Mouse (Mus musculus): ENCODE data around the gene Ankrd42. TPM values are rescaled to one million over a fixed set of nuclear protein-coding genes. Genes with fewer than 3 reads are reported as not detected.

The Ankrd42 gene
- polyA plus RNA-seq (2015; fragmentation: Nextera tagmentation; extraction: Ambion mirVana): 0.33 and 0.43 TPM in 2 replicates

DNA sequence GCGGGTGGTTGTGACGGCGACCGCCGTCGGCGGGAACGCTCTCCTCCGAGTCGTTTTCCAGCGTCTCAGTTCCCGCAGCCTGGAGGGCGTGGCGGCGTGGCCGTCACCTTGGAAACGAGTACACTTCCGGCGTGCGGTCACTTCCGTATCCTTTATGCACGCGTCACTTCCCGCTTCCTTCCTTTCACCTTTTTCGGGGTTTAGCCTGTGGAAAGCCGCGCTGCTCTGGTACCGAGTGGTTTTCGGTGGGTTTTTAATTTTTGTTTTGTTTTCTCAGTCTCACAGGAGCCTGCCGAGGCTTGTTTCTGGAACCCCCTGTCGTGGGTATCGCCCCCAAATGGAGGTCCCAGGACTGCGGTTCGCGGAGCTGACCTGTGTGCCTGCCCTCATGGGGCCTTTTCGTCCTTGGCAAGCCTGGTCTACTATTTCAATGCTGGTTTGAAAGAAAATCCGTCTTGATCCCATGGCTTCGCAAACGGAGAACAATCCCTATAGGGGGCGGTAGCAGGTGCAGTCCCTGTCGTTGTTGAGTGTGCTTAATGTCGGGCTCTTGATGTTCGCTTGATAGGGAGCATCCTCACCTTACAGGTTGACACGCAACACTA lies at the start of gene Ankrd42:
Gene Ankrd42 (minus strand): TSS at position 122 of the 605 bp plus-strand sequence.
- Histone ChIP-seq H3K4me3 (ENCODE audit: low read depth, low read length) (peak within 1 kb of the TSS; percentile 75), H3K4me1 (ENCODE audit: control insufficient read depth, low read depth, low read length) (peaks cover 10% of the 10 kb centered on the region), H3K4me2 (ENCODE audit: low read depth, low read length) (peak within 1 kb of the TSS; percentile 99), H3K9me3 (replicated peaks; ENCODE audit: control insufficient read depth, low read length) (no peaks in the 10 kb centered on the region), H3K9ac (ENCODE audit: low read depth, low read length) (peak within 1 kb of the TSS; percentile 74), H3K27me3 (ENCODE audit: control insufficient read depth, insufficient read depth, low read depth, low read length) (peaks cover 9% of the 10 kb centered on the region), H3K27ac (ENCODE audit: low read length) (peak within 1 kb of the TSS; percentile 41; the same call in 1 of the 2 replicates), H3K36me3 (ENCODE audit: control insufficient read depth, insufficient read depth) (peaks cover under 1% of the 10 kb centered on the region; the same call in 1 of the 2 replicates)
- peak; percentile 98 for ATAC-seq (ENCODE audit: low read depth)
- under 1% methylated on average over 44 of the region's 44 CpGs for WGBS (ENCODE audit: insufficient replicate concordance)

DNA sequence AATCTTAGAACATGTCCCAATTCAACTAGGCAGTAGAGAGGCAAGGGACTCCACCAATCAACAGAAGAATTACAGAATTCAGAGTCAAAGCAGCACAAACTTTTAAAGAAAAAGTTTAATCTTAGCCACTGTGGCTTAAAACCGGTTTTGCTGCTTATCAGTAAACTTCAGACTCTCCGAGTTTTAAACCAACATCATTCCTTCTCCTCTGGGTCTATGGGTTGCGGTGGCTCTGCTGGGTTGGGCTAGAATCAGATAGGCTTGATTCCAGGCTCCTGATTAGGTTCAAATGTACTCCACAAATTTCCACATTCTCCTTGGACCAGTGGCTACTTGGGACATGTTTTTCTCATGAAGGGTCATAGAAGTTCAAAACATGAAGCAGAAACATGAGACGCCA lies 40.4 kb upstream of the Ankrd42 start:
- H3K4me1 ChIP-seq (ENCODE audit: control insufficient read depth, low read depth, low read length): no peaks in the 10 kb centered on the region
- H3K4me2 ChIP-seq (ENCODE audit: low read depth, low read length): no peak overlapping the region
- H3K27me3 ChIP-seq (ENCODE audit: control insufficient read depth, insufficient read depth, low read depth, low read length): no peaks in the 10 kb centered on the region
- H3K9ac ChIP-seq (ENCODE audit: low read depth, low read length): no peak overlapping the region
- ATAC-seq (ENCODE audit: low read depth): no peak
- H3K9me3 ChIP-seq (replicated peaks; ENCODE audit: control insufficient read depth, low read length): no peaks in the 10 kb centered on the region
- 29% methylated on average over 4 of the region's 4 CpGs for WGBS (ENCODE audit: insufficient replicate concordance)
- H3K27ac ChIP-seq (ENCODE audit: low read length): no peak overlapping the region
- no peaks in the 10 kb centered on the region for H3K36me3 ChIP-seq (ENCODE audit: control insufficient read depth, insufficient read depth)
- H3K4me3 ChIP-seq (ENCODE audit: low read depth, low read length): no peak overlapping the region

DNA sequence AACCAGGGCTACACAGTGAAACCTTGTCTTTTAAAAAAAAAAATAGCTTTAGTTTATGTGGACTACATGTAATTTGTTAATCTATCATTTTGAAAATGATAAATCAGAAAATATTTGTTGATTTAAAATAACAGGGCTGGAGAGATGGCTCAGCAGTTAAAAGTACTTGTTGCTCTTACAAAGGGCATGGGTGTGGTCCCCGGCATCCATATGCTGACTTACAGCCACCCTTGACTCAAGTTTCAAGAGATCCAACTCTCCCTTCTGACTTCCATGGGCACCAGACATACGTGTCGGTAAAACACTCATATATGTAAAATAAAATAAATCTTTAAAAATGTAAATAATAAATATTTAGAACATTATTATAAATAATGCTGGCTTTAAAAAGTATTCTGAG lies 38.2 kb upstream of the Ankrd42 start:
- Histone ChIP-seq H3K27ac (ENCODE audit: low read length) (no peak overlapping the region), H3K9me3 (replicated peaks; ENCODE audit: control insufficient read depth, low read length) (no peaks in the 10 kb centered on the region), H3K36me3 (ENCODE audit: control insufficient read depth, insufficient read depth) (no peaks in the 10 kb centered on the region), H3K4me3 (ENCODE audit: low read depth, low read length) (no peak overlapping the region), H3K4me1 (ENCODE audit: control insufficient read depth, low read depth, low read length) (peaks cover 6% of the 10 kb centered on the region), H3K4me2 (ENCODE audit: low read depth, low read length) (no peak overlapping the region), H3K9ac (ENCODE audit: low read depth, low read length) (no peak overlapping the region), H3K27me3 (ENCODE audit: control insufficient read depth, insufficient read depth, low read depth, low read length) (no peaks in the 10 kb centered on the region)
- 76% methylated on average over 3 of the region's 3 CpGs for WGBS (ENCODE audit: insufficient replicate concordance)
- no peak for ATAC-seq (ENCODE audit: low read depth)

DNA sequence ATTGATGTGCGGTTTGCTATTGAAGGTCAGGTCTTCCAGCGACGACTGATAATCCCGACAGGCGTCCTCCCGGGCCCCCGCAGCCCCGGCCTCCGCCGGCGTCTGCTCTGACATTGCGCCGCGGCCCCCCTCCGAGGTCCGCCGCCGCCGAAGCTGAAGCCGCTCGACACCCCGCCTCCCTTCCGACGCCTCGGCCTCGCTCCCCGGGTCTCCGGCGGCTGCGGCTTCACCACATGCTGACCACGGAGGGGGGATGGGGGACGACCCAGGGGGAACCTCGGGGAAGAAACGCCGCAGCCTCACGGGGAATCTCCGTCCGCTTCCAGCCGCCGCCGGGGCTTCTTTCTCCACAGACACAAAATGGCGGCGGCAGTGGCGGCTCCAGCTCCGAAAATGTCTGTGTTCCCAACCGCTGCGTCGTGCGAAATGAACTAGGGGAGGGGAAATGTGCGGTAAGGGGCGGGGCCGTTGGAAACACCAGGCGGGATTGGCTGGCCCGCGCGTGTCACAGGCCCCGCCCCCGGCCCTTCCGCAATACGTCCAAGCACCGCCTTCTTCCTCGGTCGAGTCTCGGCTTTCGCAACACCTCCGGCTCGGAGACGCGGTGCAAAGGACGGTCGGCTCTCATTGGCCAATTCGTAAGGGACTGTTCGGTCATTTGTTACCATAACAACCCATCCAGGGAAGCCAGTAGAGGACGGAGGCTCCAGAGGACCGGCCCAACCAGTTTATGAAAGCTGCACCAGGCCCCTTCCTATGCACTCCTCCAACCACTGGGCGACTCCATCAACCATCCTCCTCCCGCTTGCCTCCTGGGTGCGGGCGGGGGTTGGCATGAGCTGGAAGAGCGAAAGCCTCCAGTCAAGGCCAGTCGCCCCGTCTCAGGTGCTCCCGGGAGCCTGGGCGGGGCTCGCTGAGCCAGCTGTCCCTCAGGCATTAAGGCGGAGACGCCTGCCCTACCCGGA lies 32.8 kb upstream of the Ankrd42 start, which contains the start of gene Pcf11:
Gene Pcf11 (minus strand): TSS at position 428 of the 965 bp plus-strand sequence.
- no peaks in the 10 kb centered on the region for H3K9me3 ChIP-seq (replicated peaks; ENCODE audit: control insufficient read depth, low read length)
- under 1% methylated on average over 86 of the region's 88 CpGs for WGBS (ENCODE audit: insufficient replicate concordance)
- H3K4me2 ChIP-seq (ENCODE audit: low read depth, low read length): peak within 1 kb of the TSS; percentile 87
- peak within 1 kb of the TSS; percentile 93 for H3K9ac ChIP-seq (ENCODE audit: low read depth, low read length)
- H3K27ac ChIP-seq (ENCODE audit: low read length): peak within 1 kb of the TSS; percentile 97
- H3K27me3 ChIP-seq (ENCODE audit: control insufficient read depth, insufficient read depth, low read depth, low read length): no peaks in the 10 kb centered on the region
- H3K4me3 ChIP-seq (ENCODE audit: low read depth, low read length): peak within 1 kb of the TSS; percentile 68
- H3K4me1 ChIP-seq (ENCODE audit: control insufficient read depth, low read depth, low read length): peaks cover 18% of the 10 kb centered on the region
- peak; percentile 91 for ATAC-seq (ENCODE audit: low read depth)
- no peaks in the 10 kb centered on the region; the same call in 1 of the 2 replicates for H3K36me3 ChIP-seq (ENCODE audit: control insufficient read depth, insufficient read depth)

DNA sequence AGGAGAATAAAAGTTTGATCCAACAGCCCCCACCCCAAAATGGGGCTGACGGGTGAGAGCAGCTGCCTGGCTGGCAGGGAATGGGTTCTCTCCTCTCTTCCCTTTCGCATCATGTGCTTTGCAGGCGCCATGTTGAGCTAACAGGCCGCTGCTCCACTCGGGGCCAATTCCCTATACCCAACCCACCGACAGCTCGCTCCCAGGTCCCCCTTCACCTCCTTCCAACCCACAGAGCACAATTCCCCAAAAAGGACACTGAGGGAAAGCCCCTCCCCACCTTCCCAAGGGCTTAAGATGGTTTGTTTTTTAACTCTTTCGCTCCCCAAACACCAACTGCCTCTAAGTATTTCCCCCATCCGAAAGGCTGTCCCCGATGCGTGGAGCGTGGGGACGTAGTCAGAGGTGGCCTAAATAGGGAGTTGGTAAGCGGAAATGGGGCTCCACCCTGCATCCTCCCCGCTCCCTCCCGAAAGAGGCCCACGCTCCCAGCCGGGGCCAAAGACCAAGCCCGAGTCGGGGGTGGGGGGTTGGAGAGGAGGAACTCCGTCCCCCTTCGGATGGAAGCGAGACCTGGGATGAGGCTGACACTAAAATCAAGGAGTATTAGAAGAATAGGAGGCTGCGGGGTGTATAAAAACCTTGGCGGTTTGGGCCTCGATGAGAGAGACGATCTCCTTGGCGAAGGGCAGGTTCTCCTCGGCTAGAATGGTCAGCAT lies 32.0 kb upstream of the Ankrd42 start:
- WGBS (ENCODE audit: insufficient replicate concordance): under 1% methylated on average over 29 of the region's 29 CpGs
- peak; percentile 51 for ATAC-seq (ENCODE audit: low read depth)
- peaks cover 18% of the 10 kb centered on the region for H3K4me1 ChIP-seq (ENCODE audit: control insufficient read depth, low read depth, low read length)

DNA sequence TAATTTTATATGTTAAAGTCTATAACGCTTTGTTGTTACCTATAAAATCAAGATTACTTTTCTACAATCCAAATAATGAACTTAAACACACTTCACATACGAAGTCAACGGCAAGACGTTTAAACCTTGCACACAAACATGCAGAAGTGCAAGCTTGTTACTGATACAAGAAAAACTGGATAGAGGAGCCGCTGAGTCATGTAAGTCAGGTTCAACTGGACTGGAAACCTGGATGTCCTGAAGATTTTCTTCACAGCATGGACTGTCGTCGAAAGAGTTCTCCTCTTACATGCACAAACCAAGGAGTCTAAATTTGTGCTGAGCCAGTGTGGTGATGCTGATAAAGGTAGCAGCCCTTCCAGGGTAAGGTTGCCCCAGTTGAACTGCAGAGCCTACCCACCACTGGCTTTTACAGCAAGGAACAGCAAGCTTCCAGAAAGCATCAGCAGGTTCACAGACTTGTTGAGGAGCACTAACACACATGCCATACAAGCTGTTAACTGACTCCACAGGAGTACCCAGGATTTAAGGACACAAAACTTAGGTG lies 29.4 kb upstream of the Ankrd42 start:
- 60% methylated on average over 7 of the region's 7 CpGs for WGBS (ENCODE audit: insufficient replicate concordance)

More for the DNA sequence above, 32.0 kb upstream of the Ankrd42 start:
- Histone ChIP-seq H3K9ac (ENCODE audit: low read depth, low read length) (peak overlapping the region; percentile 93), H3K4me3 (ENCODE audit: low read depth, low read length) (peak overlapping the region; percentile 68), H3K9me3 (replicated peaks; ENCODE audit: control insufficient read depth, low read length) (no peaks in the 10 kb centered on the region), H3K27ac (ENCODE audit: low read length) (peak overlapping the region; percentile 97), H3K4me2 (ENCODE audit: low read depth, low read length) (peak overlapping the region; percentile 73), H3K27me3 (ENCODE audit: control insufficient read depth, insufficient read depth, low read depth, low read length) (no peaks in the 10 kb centered on the region), H3K36me3 (ENCODE audit: control insufficient read depth, insufficient read depth) (no peaks in the 10 kb centered on the region; the same call in 1 of the 2 replicates)

DNA sequence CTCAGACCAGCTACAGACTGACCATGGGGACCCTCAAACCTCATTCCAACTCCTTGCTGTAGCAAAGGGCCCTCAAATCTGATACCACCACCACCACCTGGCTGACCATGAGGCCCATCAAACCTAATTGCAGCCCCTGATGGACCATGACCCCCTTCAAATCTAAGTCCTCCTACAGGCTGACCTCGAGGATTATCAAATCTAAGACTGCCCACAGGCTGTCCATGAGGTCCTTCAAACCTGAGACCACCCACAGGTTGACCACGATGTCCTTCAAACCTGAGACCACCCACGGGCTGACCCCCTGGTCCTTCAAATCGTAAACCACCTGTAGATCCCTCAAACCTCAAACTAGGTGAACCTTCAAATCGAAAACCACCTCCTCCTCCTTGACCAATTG lies 21.1 kb upstream of the Ankrd42 start:
- ATAC-seq (ENCODE audit: low read depth): no peak

More for the DNA sequence above, 29.4 kb upstream of the Ankrd42 start:
- Histone ChIP-seq H3K9ac (ENCODE audit: low read depth, low read length) (no peak overlapping the region), H3K27ac (ENCODE audit: low read length) (no peak overlapping the region), H3K9me3 (replicated peaks; ENCODE audit: control insufficient read depth, low read length) (no peaks in the 10 kb centered on the region), H3K27me3 (ENCODE audit: control insufficient read depth, insufficient read depth, low read depth, low read length) (no peaks in the 10 kb centered on the region), H3K4me1 (ENCODE audit: control insufficient read depth, low read depth, low read length) (peaks cover 18% of the 10 kb centered on the region), H3K4me2 (ENCODE audit: low read depth, low read length) (peak overlapping the region; percentile 73; the same call in 1 of the 2 replicates), H3K36me3 (ENCODE audit: control insufficient read depth, insufficient read depth) (peaks cover 13% of the 10 kb centered on the region), H3K4me3 (ENCODE audit: low read depth, low read length) (0 out of 2 replicates have a peak overlapping the region, but pooled peaks have one; percentile 10)
- ATAC-seq (ENCODE audit: low read depth): no peak

GRCm38 (mm10) chr7:92656386-92656785 lies 19.4 kb upstream of the Ankrd42 start:
- H3K27me3 ChIP-seq (ENCODE audit: control insufficient read depth, insufficient read depth, low read depth, low read length): no peaks in the 10 kb centered on the region
- peaks cover 65% of the 10 kb centered on the region for H3K36me3 ChIP-seq (ENCODE audit: control insufficient read depth, insufficient read depth)
- no peak for ATAC-seq (ENCODE audit: low read depth)
- no peaks in the 10 kb centered on the region for H3K9me3 ChIP-seq (replicated peaks; ENCODE audit: control insufficient read depth, low read length)
- 78% methylated on average over 2 of the region's 2 CpGs for WGBS (ENCODE audit: insufficient replicate concordance)
- no peak overlapping the region for H3K9ac ChIP-seq (ENCODE audit: low read depth, low read length)
- H3K4me2 ChIP-seq (ENCODE audit: low read depth, low read length): no peak overlapping the region
- H3K27ac ChIP-seq (ENCODE audit: low read length): no peak overlapping the region
- H3K4me1 ChIP-seq (ENCODE audit: control insufficient read depth, low read depth, low read length): no peaks in the 10 kb centered on the region
- no peak overlapping the region for H3K4me3 ChIP-seq (ENCODE audit: low read depth, low read length)

More for the DNA sequence above, 21.1 kb upstream of the Ankrd42 start:
- Histone ChIP-seq H3K36me3 (ENCODE audit: control insufficient read depth, insufficient read depth) (peaks cover 68% of the 10 kb centered on the region), H3K27me3 (ENCODE audit: control insufficient read depth, insufficient read depth, low read depth, low read length) (no peaks in the 10 kb centered on the region), H3K4me3 (ENCODE audit: low read depth, low read length) (no peak overlapping the region), H3K9me3 (replicated peaks; ENCODE audit: control insufficient read depth, low read length) (no peaks in the 10 kb centered on the region), H3K4me2 (ENCODE audit: low read depth, low read length) (no peak overlapping the region), H3K27ac (ENCODE audit: low read length) (no peak overlapping the region), H3K9ac (ENCODE audit: low read depth, low read length) (no peak overlapping the region), H3K4me1 (ENCODE audit: control insufficient read depth, low read depth, low read length) (no peaks in the 10 kb centered on the region)
- WGBS (ENCODE audit: insufficient replicate concordance): 91% methylated on average over 5 of the region's 5 CpGs
